Mouse (Mus musculus): ENCODE data around the gene Nhlrc1.

The Nhlrc1 gene

GRCm38 (mm10) chr13:47014334-47015194 lies at the start of gene Nhlrc1:
Gene Nhlrc1, minus strand, starts transcription at chr13:47014850.
- DNase-seq = peak; percentile 79

- no peak for DNase-seq
These were observed 49.5 kb upstream of the Nhlrc1 start for GRCm38 (mm10) chr13:47063985-47064760.

GRCm38 (mm10) chr13:47062756-47063155 lies 48.1 kb upstream of the Nhlrc1 start:
- DNase-seq = no peak

GRCm38 (mm10) chr13:47056781-47057180 lies 42.1 kb upstream of the Nhlrc1 start:
- DNase-seq = peak; percentile 66

GRCm38 (mm10) chr13:47056126-47056525 lies 41.5 kb upstream of the Nhlrc1 start:
- peak; percentile 85 for DNase-seq

- DNase-seq = no peak
These were observed 39.3 kb upstream of the Nhlrc1 start for GRCm38 (mm10) chr13:47053971-47054370.

- DNase-seq = no peak
These were observed 35.4 kb upstream of the Nhlrc1 start for GRCm38 (mm10) chr13:47050009-47050408.

- no peak for DNase-seq
These were observed 33.3 kb upstream of the Nhlrc1 start for GRCm38 (mm10) chr13:47047996-47048395.

GRCm38 (mm10) chr13:47044617-47044947 lies 29.9 kb upstream of the Nhlrc1 start, which contains the start of gene Tpmt:
Gene Tpmt, minus strand, starts transcription at chr13:47044737.
- peak; percentile 46 for DNase-seq

- DNase-seq = peak; percentile 59
These were observed 29.4 kb upstream of the Nhlrc1 start for GRCm38 (mm10) chr13:47043833-47044616.

- DNase-seq = peak; percentile 99
These were observed 28.5 kb upstream of the Nhlrc1 start, which contains the start of gene Kdm1b for GRCm38 (mm10) chr13:47043030-47043680. Gene Kdm1b, plus strand, starts transcription at chr13:47043499.

GRCm38 (mm10) chr13:47042024-47042633 lies 27.5 kb upstream of the Nhlrc1 start:
- no peak for DNase-seq

GRCm38 (mm10) chr13:47040061-47040460 lies 25.4 kb upstream of the Nhlrc1 start:
- no peak for DNase-seq

- no peak for DNase-seq
These were observed 23.3 kb upstream of the Nhlrc1 start for GRCm38 (mm10) chr13:47037946-47038345.

GRCm38 (mm10) chr13:47033602-47034001 lies 19.0 kb upstream of the Nhlrc1 start:
- DNase-seq = no peak

GRCm38 (mm10) chr13:47030376-47031107 lies 15.9 kb upstream of the Nhlrc1 start:
- no peak for DNase-seq

- DNase-seq = no peak
These were observed 6.1 kb upstream of the Nhlrc1 start for GRCm38 (mm10) chr13:47020798-47021197.

- DNase-seq = no peak
These were observed 5.1 kb upstream of the Nhlrc1 start for GRCm38 (mm10) chr13:47019774-47020173.

GRCm38 (mm10) chr13:47017259-47017658 lies 2.6 kb upstream of the Nhlrc1 start:
- DNase-seq = peak; percentile 25

GRCm38 (mm10) chr13:47015195-47015501 lies 498 bp upstream of the Nhlrc1 start:
- DNase-seq = no peak

- no peak for DNase-seq
These were observed 910 bp downstream of the Nhlrc1 start for GRCm38 (mm10) chr13:47013740-47014139.

GRCm38 (mm10) chr13:47001590-47001989 lies 13.1 kb downstream of the Nhlrc1 start:
- no peak for DNase-seq
